Comparison of ENCODE assay signal across 19 mouse cellular contexts in genomic region chr12:33308668-33309067, GRCm38 (mm10).
DNase-seq lines count a peak whose midpoint lies in the region; ATAC-seq and TF ChIP-seq lines count a peak whose summit lies in the region.
"Had no signal": no experiment of that assay in that cellular context is flagged by ENCODE, and none has a peak within 500 bp of the region (broad histone marks: within the 10 kb centered on the region; RNA-seq: fewer than 3 reads in every experiment).

No protein-coding gene starts in this region.

- no peaks in the 10 kb centered on the region for H3K27me3 ChIP-seq in MEL (ENCODE audit: control insufficient read depth in 1 of 2, insufficient read depth in 2 of 2, low read length in 2 of 2)
- H3K27me3 ChIP-seq in liver, embryonic 15.5 days, result no peaks in the 10 kb centered on the region
- H3K27me3 ChIP-seq: Patski had no signal

- ATAC-seq in erythroid progenitor cell, adult 5-6 weeks (replicated peaks; ENCODE audit: low FRiP score, poor library complexity, severe bottlenecking), result peak; percentile 68
- peak; percentile 78 for ATAC-seq in liver, embryonic 15.5 days (ENCODE audit: insufficient read depth)
- ATAC-seq in megakaryocyte-erythroid progenitor cell, adult 5-6 weeks (replicated peaks; ENCODE audit: low FRiP score, low TSS enrichment, poor library complexity, severe bottlenecking), result peak; percentile 60
- ATAC-seq: activated CD4-positive, CD25-positive, alpha-beta regulatory T cell, adult 4 months; forebrain, embryonic 13.5 days; Patski had no signal

- peaks cover 5 to 36% of the 10 kb centered on the region in 2 experiments for H3K4me1 ChIP-seq in MEL (ENCODE audit: control insufficient read depth in 1 of 2, insufficient read depth in 2 of 2, low read length in 2 of 2)
- H3K4me1 ChIP-seq in liver, embryonic 15.5 days (replicated peaks), result peaks cover 56% of the 10 kb centered on the region

- TF ChIP-seq EP300 in MEL (IDR thresholded peaks at IDR 0.05; ENCODE audit: low read depth in 1 of 2, low read length in 2 of 2), result peak; percentile 82 to 85

- no peak for TF ChIP-seq RAD21 in MEL (IDR thresholded peaks at IDR 0.05; ENCODE audit: low read depth, low read length)

- H3K79me2 ChIP-seq in MEL (ENCODE audit: control insufficient read depth, insufficient read depth, low read length, poor library complexity), result no peaks in the 10 kb centered on the region

- no peak for TF ChIP-seq POLR2A in MEL (IDR thresholded peaks at IDR 0.05; ENCODE audit: control insufficient read depth in 1 of 2, insufficient read depth in 1 of 2, low read depth in 1 of 2, low read length in 2 of 2, poor library complexity in 1 of 2)

- no peaks in the 10 kb centered on the region for H3K9me3 ChIP-seq in MEL (replicated peaks; ENCODE audit: insufficient read depth, low read length)
- H3K9me3 ChIP-seq in liver, embryonic 15.5 days (replicated peaks), result no peaks in the 10 kb centered on the region
- H3K9me3 ChIP-seq: embryonic facial prominence, embryonic 12.5 days; forebrain, embryonic 13.5 days; heart, embryonic 12.5 days; hindbrain, embryonic 10.5 days had no signal

- H3K9ac ChIP-seq in MEL (ENCODE audit: control insufficient read depth, low read depth, low read length, poor library complexity, severe bottlenecking), result no peak overlapping the region
- H3K9ac ChIP-seq in liver, embryonic 15.5 days, result no peak overlapping the region
- H3K9ac ChIP-seq: embryonic facial prominence, embryonic 12.5 days; forebrain, embryonic 13.5 days; heart, embryonic 12.5 days; hindbrain, embryonic 14.5 days had no signal

- no peak overlapping the region for H3K4me3 ChIP-seq in MEL (ENCODE audit: control insufficient read depth in 1 of 2, insufficient read depth in 1 of 2, low read depth in 2 of 2, low read length in 2 of 2)
- no peak overlapping the region for H3K4me3 ChIP-seq in liver, embryonic 15.5 days (replicated peaks)
- H3K4me3 ChIP-seq: embryonic facial prominence, embryonic 12.5 days; forebrain, embryonic 13.5 days; gastrocnemius, adult 2 months; heart, embryonic 12.5 days; hindbrain, embryonic 10.5 days had no signal

- H3K36me3 ChIP-seq in MEL (ENCODE audit: control insufficient read depth in 1 of 2, insufficient read depth in 2 of 2, low read length in 2 of 2), result peaks cover 0 to 20% of the 10 kb centered on the region in 2 experiments; a peak in 2 of 4 replicates
- H3K36me3 ChIP-seq in liver, embryonic 15.5 days (replicated peaks), result no peaks in the 10 kb centered on the region
- H3K36me3 ChIP-seq: embryonic facial prominence, embryonic 12.5 days; heart, embryonic 12.5 days; hindbrain, embryonic 10.5 days had no signal

- peak; percentile 56 for DNase-seq in MEL (ENCODE audit: low read depth, low spot score)
- DNase-seq in layer of hippocampus, adult 8-10 months (ENCODE audit: low spot score in 2 of 2), result no peak
- no peak for DNase-seq in adrenal gland, postnatal 10 days
- no peak for DNase-seq in cerebellum, adult 18-20 months
- DNase-seq: adrenal gland, postnatal 36 days; cerebellum, adult 8-10 months; cerebellum, postnatal 14 days; gastrocnemius, adult 2 months; gastrocnemius, postnatal 25 days had no signal

- peak overlapping the region; percentile 19; the same call in 1 of the 2 replicates for H3K27ac ChIP-seq in MEL (ENCODE audit: control insufficient read depth, low read depth, low read length)
- peak overlapping the region; percentile 53 for H3K27ac ChIP-seq in liver, embryonic 15.5 days (replicated peaks)
- H3K27ac ChIP-seq: embryonic facial prominence, embryonic 12.5 days; forebrain, embryonic 13.5 days; gastrocnemius, adult 2 months; hindbrain, embryonic 10.5 days; hindbrain, embryonic 14.5 days had no signal

- WGBS in liver, embryonic 15.5 days (ENCODE audit: insufficient replicate concordance), result 36% methylated on average over 7 of the region's 7 CpGs

- H3K4me2 ChIP-seq in liver, embryonic 15.5 days, result no peak overlapping the region
- H3K4me2 ChIP-seq: embryonic facial prominence, embryonic 12.5 days; forebrain, embryonic 13.5 days; heart, embryonic 12.5 days; hindbrain, embryonic 14.5 days had no signal

- TF ChIP-seq CTCF in MEL (IDR thresholded peaks at IDR 0.05 in 2 of 3, conservative IDR thresholded peaks at IDR 0.05 in 1 of 3; ENCODE audit: control insufficient read depth in 1 of 3, insufficient read depth in 1 of 3, low read depth in 2 of 3, low read length in 3 of 3, poor library complexity in 1 of 3, severe bottlenecking in 1 of 3), result no peak

TF ChIP-seq in MEL, 35 proteins besides CTCF, POLR2A, EP300 and RAD21:
- TF ChIP-seq CHD1 (IDR thresholded peaks at IDR 0.05; ENCODE audit: low read depth, low read length) (no peak), UBTF (IDR thresholded peaks at IDR 0.05; ENCODE audit: borderline replicate concordance, insufficient read depth, low read depth, low read length) (no peak), ZKSCAN1 (IDR thresholded peaks at IDR 0.05; ENCODE audit: low read depth, low read length) (no peak), TBP (IDR thresholded peaks at IDR 0.05; ENCODE audit: low read depth, low read length) (no peak), ETS1 (IDR thresholded peaks at IDR 0.05; ENCODE audit: low read depth, low read length) (peak; percentile 76), SIN3A (IDR thresholded peaks at IDR 0.05; ENCODE audit: low read length) (peak; percentile 78), SMC3 (IDR thresholded peaks at IDR 0.05; ENCODE audit: low read depth, low read length) (no peak), NELFE (IDR thresholded peaks at IDR 0.05; ENCODE audit: low read depth, low read length) (no peak), CHD2 (IDR thresholded peaks at IDR 0.05; ENCODE audit: low read length) (no peak), MAFK (IDR thresholded peaks at IDR 0.05; ENCODE audit: borderline replicate concordance, low read depth, low read length) (no peak; the same call in 1 of the 2 replicates), MYB (IDR thresholded peaks at IDR 0.05; ENCODE audit: low read depth, low read length) (no peak), GATA1 (IDR thresholded peaks at IDR 0.05; ENCODE audit: low read depth, low read length) (peak; percentile 68; the same call in 1 of the 2 replicates), TCF12 (IDR thresholded peaks at IDR 0.05; ENCODE audit: low read depth, low read length) (peak; percentile 84), KAT2A (conservative IDR thresholded peaks at IDR 0.05; ENCODE audit: low read depth, low read length) (no peak), JUND (IDR thresholded peaks at IDR 0.05; ENCODE audit: low read depth, low read length) (no peak), USF2 (IDR thresholded peaks at IDR 0.05; ENCODE audit: borderline replicate concordance in 1 of 2, insufficient read depth in 1 of 2, low read depth in 1 of 2, low read length in 2 of 2) (0 out of 4 replicates have a peak, but pooled peaks of 1 of the 2 experiments have one; percentile 9), ZC3H11A (IDR thresholded peaks at IDR 0.05; ENCODE audit: low read depth, low read length) (no peak), HCFC1 (IDR thresholded peaks at IDR 0.05; ENCODE audit: low read depth, low read length) (no peak), BHLHE40 (IDR thresholded peaks at IDR 0.05; ENCODE audit: borderline replicate concordance, low read depth, low read length) (peak; percentile 87), MAZ (IDR thresholded peaks at IDR 0.05; ENCODE audit: low read depth, low read length) (no peak), ZNF384 (IDR thresholded peaks at IDR 0.05; ENCODE audit: low read depth, low read length) (no peak), MXI1 (IDR thresholded peaks at IDR 0.05; ENCODE audit: low read depth, low read length) (peak; percentile 79; the same call in 1 of the 2 replicates), E2F4 (IDR thresholded peaks at IDR 0.05; ENCODE audit: borderline replicate concordance, low read depth, low read length) (no peak), MAX (IDR thresholded peaks at IDR 0.05; ENCODE audit: low read length) (peak; percentile 76), USF1 (IDR thresholded peaks at IDR 0.05; ENCODE audit: low read depth, low read length) (peak; percentile 62), POLR2AphosphoS5 (IDR thresholded peaks at IDR 0.05; ENCODE audit: borderline replicate concordance, low read depth, low read length) (no peak), POLR2AphosphoS2 (IDR thresholded peaks at IDR 0.05; ENCODE audit: low read length) (no peak), MYC (IDR thresholded peaks at IDR 0.05; ENCODE audit: low read depth, low read length) (0 out of 2 replicates have a peak, but pooled peaks have one; percentile 34), ZMIZ1 (IDR thresholded peaks at IDR 0.05; ENCODE audit: low read depth, low read length) (no peak), ELF1 (IDR thresholded peaks at IDR 0.05; ENCODE audit: low read depth, low read length) (no peak), RCOR1 (IDR thresholded peaks at IDR 0.05; ENCODE audit: low read depth, low read length) (peak; percentile 85), MEF2A (IDR thresholded peaks at IDR 0.05; ENCODE audit: extremely low read depth, insufficient replicate concordance, low read depth, low read length, poor library complexity, severe bottlenecking) (0 out of 2 replicates have a peak, but pooled peaks have one; percentile 23), TAL1 (IDR thresholded peaks at IDR 0.05; ENCODE audit: low read length) (peak; percentile 63), GABPA (IDR thresholded peaks at IDR 0.05; ENCODE audit: low read depth, low read length) (no peak), NRF1 (IDR thresholded peaks at IDR 0.05; ENCODE audit: insufficient read depth, low read depth, low read length, poor library complexity, severe bottlenecking) (no peak)
TF ChIP-seq in MEL: peak in this region for 13.
